Mouse (Mus musculus) thymus, adult 2 months (tissue): ENCODE data around the gene Atad1. TPM values are rescaled to one million over a fixed set of nuclear protein-coding genes. Genes with fewer than 3 reads are reported as not detected.
A peak's percentile ranks its signal among the peaks of the same experiment; 100 is the strongest.

Experiments used
- DNase-seq: peaks from one replicate; pipeline ENCODE4 v3.0.0; 2021
- H3K27ac ChIP-seq: fragments of 200-500 bp; 2 replicates; pipeline ENCODE4 v1.5.1; 2012; ENCODE audit warnings: low read length, control low read depth; ENCODE audit not compliant: control insufficient read depth, insufficient read depth
- H3K27me3 ChIP-seq: fragments of 200-500 bp; 2 replicates; pipeline ENCODE4 v1.6.1; 2012; ENCODE audit warnings: mild to moderate bottlenecking, low read length, moderate library complexity, mixed read lengths; ENCODE audit not compliant: control insufficient read depth, insufficient read depth
- H3K36me3 ChIP-seq: fragments of 200-500 bp; 2 replicates; pipeline ENCODE4 v1.6.1; 2012; ENCODE audit warnings: mild to moderate bottlenecking, low read length, moderate library complexity; ENCODE audit not compliant: control insufficient read depth, insufficient read depth
- H3K4me1 ChIP-seq: fragments of 200-500 bp; replicated peaks from 2 replicates; pipeline ENCODE4 v1.6.1; 2012; ENCODE audit warnings: low read length; ENCODE audit not compliant: control insufficient read depth, insufficient read depth
- H3K4me3 ChIP-seq: fragments of 200-500 bp; 2 replicates; pipeline ENCODE4 v1.5.1; 2012; ENCODE audit warnings: mild to moderate bottlenecking, low read length, control low read depth, moderate library complexity; ENCODE audit not compliant: control insufficient read depth, insufficient read depth
- CTCF ChIP-seq: fragments of 200-500 bp; IDR thresholded peaks from 2 replicates; pipeline ENCODE4 v1.5.1; 2012; ENCODE audit warnings: mild to moderate bottlenecking, control low read depth, low read length, moderate library complexity, borderline replicate concordance; ENCODE audit not compliant: control insufficient read depth, poor library complexity, insufficient read depth; ENCODE audit errors: extremely low read depth
- POLR2A ChIP-seq: fragments of 200-500 bp; IDR thresholded peaks from 2 replicates; pipeline ENCODE4 v1.6.1; 2012; ENCODE audit warnings: mild to moderate bottlenecking, low read length, control low read depth, moderate library complexity; ENCODE audit not compliant: control insufficient read depth, poor library complexity, insufficient read depth; ENCODE audit errors: extremely low read depth
- WGBS: fragments of 180-500 bp; shearing (Covaris S2); methylation state at CpG from one replicate; pipeline ENCODE4 v1.1.7; 2018; 5-methylcytosine and 5-hydroxymethylcytosine counted together
- polyA plus RNA-seq: library from polyadenylated mRNA; depleted of rRNA; stranded (reverse); fragments of >200 nt; gene quantifications from 2 replicates; pipeline ENCODE4 v1.2.3, GENCODE M21; 2012

The Atad1 gene
- polyA plus RNA-seq, 1 experiment = 17.7 TPM

GRCm38 (mm10) chr19:32760499-32760898, 20.9 kb upstream of the Atad1 start:
- no peak for DNase-seq
- Histone ChIP-seq H3K4me3 (peak overlapping the region; percentile 25; the same call in 1 of the 2 replicates), H3K27ac (no peak overlapping the region), H3K4me1 (peaks cover 7% of the 10 kb centered on the region), H3K27me3 (no peaks in the 10 kb centered on the region), H3K36me3 (peaks cover 6% of the 10 kb centered on the region)
- 7% methylated on average over 6 of the region's 6 CpGs for WGBS
- no peak for TF ChIP-seq CTCF
- TF ChIP-seq POLR2A = no peak

GRCm38 (mm10) chr19:32759357-32760024, 19.9 kb upstream of the Atad1 start:
- TF ChIP-seq POLR2A = no peak
- TF ChIP-seq CTCF = no peak
- DNase-seq = no peak
- peaks cover 5% of the 10 kb centered on the region for H3K36me3 ChIP-seq
- H3K27ac ChIP-seq = no peak overlapping the region
- WGBS = 1% methylated on average over 8 of the region's 8 CpGs
- H3K4me1 ChIP-seq = peaks cover 11% of the 10 kb centered on the region
- no peaks in the 10 kb centered on the region for H3K27me3 ChIP-seq
- H3K4me3 ChIP-seq = peak overlapping the region; percentile 32; the same call in 1 of the 2 replicates

- H3K27ac ChIP-seq = no peak overlapping the region
- peak overlapping the region; percentile 97; the same call in 1 of the 2 replicates for H3K4me3 ChIP-seq
- H3K36me3 ChIP-seq = peaks cover 5% of the 10 kb centered on the region; the same call in 1 of the 2 replicates
- DNase-seq = no peak
- H3K27me3 ChIP-seq = no peaks in the 10 kb centered on the region
- peaks cover 13% of the 10 kb centered on the region for H3K4me1 ChIP-seq
- TF ChIP-seq CTCF (no peak), POLR2A (no peak)
- under 1% methylated on average over 11 of the region's 11 CpGs for WGBS
Observed at GRCm38 (mm10) chr19:32758793-32759161, 19.2 kb upstream of the Atad1 start.

GRCm38 (mm10) chr19:32757831-32758792, 18.5 kb upstream of the Atad1 start:
- WGBS = under 1% methylated on average over 69 of the region's 69 CpGs
- peaks cover 13% of the 10 kb centered on the region for H3K4me1 ChIP-seq
- H3K36me3 ChIP-seq = peaks cover 3% of the 10 kb centered on the region; the same call in 1 of the 2 replicates
- TF ChIP-seq CTCF (no peak), POLR2A (no peak)
- DNase-seq = peak; percentile 54
- peak overlapping the region; percentile 97 for H3K4me3 ChIP-seq
- H3K27ac ChIP-seq = peak overlapping the region; percentile 57
- no peaks in the 10 kb centered on the region for H3K27me3 ChIP-seq

- peaks cover 12% of the 10 kb centered on the region for H3K4me1 ChIP-seq
- peak; percentile 97 for DNase-seq
- TF ChIP-seq POLR2A (peak; percentile 65), CTCF (no peak)
- WGBS = under 1% methylated on average over 73 of the region's 77 CpGs
- H3K27me3 ChIP-seq = no peaks in the 10 kb centered on the region
- peak within 1 kb of the TSS; percentile 65 for H3K27ac ChIP-seq
- no peaks in the 10 kb centered on the region for H3K36me3 ChIP-seq
- peak within 1 kb of the TSS; percentile 97 for H3K4me3 ChIP-seq
Observed at GRCm38 (mm10) chr19:32756900-32757725, 17.5 kb upstream of the Atad1 start, which contains the start of gene Pten. Gene Pten (plus strand): TSS chr19:32757497.

GRCm38 (mm10) chr19:32756636-32756899, 17.0 kb upstream of the Atad1 start:
- H3K36me3 ChIP-seq = no peaks in the 10 kb centered on the region
- no peak for DNase-seq
- H3K4me1 ChIP-seq = peaks cover 11% of the 10 kb centered on the region
- WGBS = under 1% methylated on average over 14 of the region's 14 CpGs
- H3K27ac ChIP-seq = peak overlapping the region; percentile 65
- H3K4me3 ChIP-seq = peak overlapping the region; percentile 78
- no peaks in the 10 kb centered on the region for H3K27me3 ChIP-seq
- TF ChIP-seq CTCF (no peak), POLR2A (no peak)
